Comparison of ENCODE assay signal across 17 mouse cellular contexts in the genomic region with DNA sequence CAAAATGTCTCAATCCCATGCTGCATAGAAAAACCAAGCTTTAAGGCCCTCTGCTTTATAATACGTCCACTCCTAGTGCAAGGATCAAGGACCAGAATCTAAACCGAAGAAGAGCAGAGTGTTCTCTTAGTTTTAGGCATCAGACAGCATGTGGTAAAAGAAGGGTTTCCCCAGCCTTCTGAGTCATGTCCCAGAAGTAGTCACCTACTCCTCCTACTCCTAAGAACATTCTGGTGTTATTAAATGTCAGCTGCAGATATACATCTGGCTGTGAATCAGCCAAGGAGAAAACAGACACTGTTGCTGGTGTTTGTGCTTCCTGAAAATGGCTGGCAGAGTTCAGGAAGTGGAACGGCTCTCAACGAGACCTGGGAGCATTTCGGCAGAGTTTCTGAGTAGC.
"Had no signal": no experiment of that assay in that cellular context is flagged by ENCODE, and none has a peak within 500 bp of the region (broad histone marks: within the 10 kb centered on the region; RNA-seq: fewer than 3 reads in every experiment).

No protein-coding gene starts in this region.

- ATAC-seq: hindbrain, embryonic 16.5 days; inflammation-experienced regulatory T-cells, adult 6 months; intestine, embryonic 15.5 days; intestine, postnatal 0 days; liver, embryonic 12.5 days had no signal

- DNase-seq: gastrocnemius, adult 2 months; gastrocnemius, postnatal 10 days; gastrocnemius, postnatal 25 days; heart, adult 18-20 months; heart, postnatal 10 days; heart, postnatal 4 days; kidney, adult 18-20 months; kidney, adult 8-10 months; kidney, postnatal 10 days; kidney, postnatal 36 days; layer of hippocampus, postnatal 36 days; left cerebral cortex, postnatal 4 days had no signal
